Mouse (Mus musculus): Measurements from ENCODE around the gene Mthfd1l.
A peak's percentile ranks its signal among the peaks of the same experiment; 100 is the strongest.
"Not testable (repeated sequence)": the region's sequence is repeated elsewhere in the genome, so short reads cannot be mapped to it uniquely, and the experiment has no call there.

Gene Mthfd1l

GRCm38 (mm10) chr10:4123280-4123945 is 150.5 kb downstream of the Mthfd1l start:
- not testable (repeated sequence) for DNase-seq (ENCODE audit: low spot score)

GRCm38 (mm10) chr10:4124148-4124547 is 151.2 kb downstream of the Mthfd1l start:
- no peak for DNase-seq (ENCODE audit: low spot score)

- no peak for DNase-seq (ENCODE audit: low spot score)
Observed at GRCm38 (mm10) chr10:4125232-4125631, 152.3 kb downstream of the Mthfd1l start.

- DNase-seq (ENCODE audit: low spot score): no peak
Observed at GRCm38 (mm10) chr10:4126335-4127012, 153.6 kb downstream of the Mthfd1l start.

GRCm38 (mm10) chr10:4128411-4128810 is 155.5 kb downstream of the Mthfd1l start:
- DNase-seq (ENCODE audit: low spot score): no peak

GRCm38 (mm10) chr10:4128915-4129314 is 156.0 kb downstream of the Mthfd1l start:
- DNase-seq (ENCODE audit: low spot score): no peak

GRCm38 (mm10) chr10:4129461-4129860 is 156.5 kb downstream of the Mthfd1l start:
- no peak for DNase-seq (ENCODE audit: low spot score)

- DNase-seq (ENCODE audit: low spot score): no peak
Observed at GRCm38 (mm10) chr10:4130034-4130607, 157.2 kb downstream of the Mthfd1l start.

GRCm38 (mm10) chr10:4132735-4133134 is 159.8 kb downstream of the Mthfd1l start:
- DNase-seq (ENCODE audit: low spot score): peak; percentile 31

- DNase-seq (ENCODE audit: low spot score): no peak
Observed at GRCm38 (mm10) chr10:4135100-4135764, 162.3 kb downstream of the Mthfd1l start.

GRCm38 (mm10) chr10:4139531-4139930 is 166.6 kb downstream of the Mthfd1l start:
- no peak for DNase-seq (ENCODE audit: low spot score)

- DNase-seq (ENCODE audit: low spot score): no peak
Observed at GRCm38 (mm10) chr10:4141689-4142088, 168.8 kb downstream of the Mthfd1l start.

GRCm38 (mm10) chr10:4142816-4143215 is 169.9 kb downstream of the Mthfd1l start:
- DNase-seq (ENCODE audit: low spot score): no peak

GRCm38 (mm10) chr10:4143381-4143780 is 170.5 kb downstream of the Mthfd1l start:
- no peak for DNase-seq (ENCODE audit: low spot score)

- DNase-seq (ENCODE audit: low spot score): peak; percentile 48
Observed at GRCm38 (mm10) chr10:4145080-4145807, 172.3 kb downstream of the Mthfd1l start.

GRCm38 (mm10) chr10:4146947-4147346 is 174.0 kb downstream of the Mthfd1l start:
- DNase-seq (ENCODE audit: low spot score): no peak

GRCm38 (mm10) chr10:4151159-4151558 is 178.2 kb downstream of the Mthfd1l start:
- DNase-seq (ENCODE audit: low spot score): no peak

- DNase-seq (ENCODE audit: low spot score): no peak
Observed at GRCm38 (mm10) chr10:4151862-4152776, 179.2 kb downstream of the Mthfd1l start.

- no peak for DNase-seq (ENCODE audit: low spot score)
Observed at GRCm38 (mm10) chr10:4153031-4153430, 180.1 kb downstream of the Mthfd1l start.

- DNase-seq (ENCODE audit: low spot score): no peak
Observed at GRCm38 (mm10) chr10:4154035-4154434, 181.1 kb downstream of the Mthfd1l start.

- DNase-seq (ENCODE audit: low spot score): no peak
Observed at GRCm38 (mm10) chr10:4155521-4155920, 182.6 kb downstream of the Mthfd1l start.
